Mouse (Mus musculus) liver, embryonic 14 days (tissue): Measurements from ENCODE around the gene Usp26. TPM values are rescaled to one million over a fixed set of nuclear protein-coding genes. Genes with fewer than 3 reads are reported as not detected.

Experiments
- polyA plus RNA-seq: library from polyadenylated mRNA; depleted of rRNA; stranded (reverse); fragments of >200 nt; gene quantifications from 2 replicates; pipeline ENCODE4 v1.2.3, GENCODE M21; 2012; rRNA removed

Gene Usp26
- 0.01 TPM in 1 of 2 replicates, not detected in the other for polyA plus RNA-seq

GRCm38 (mm10) chrX:51801133-51801532 lies at the start of gene Usp26:
Usp26 (minus strand) TSS chrX:51801233.

Other genes starting within 250 kb of the Usp26 start
- gene Hs6st2, start 119.4 kb downstream of the Usp26 start, polyA plus RNA-seq: 0.55 and 0.58 TPM in 2 replicates
- gene 1700080O16Rik, start 171.5 kb upstream of the Usp26 start, polyA plus RNA-seq: not detected in 2 replicates